Mouse (Mus musculus): ENCODE results near the gene Foxp3. TPM values are rescaled to one million over a fixed set of nuclear protein-coding genes. Genes with fewer than 3 reads are reported as not detected.

Gene Foxp3
- polyA plus RNA-seq, 1 experiment from 2014 or later = 0.07 TPM

GRCm38 (mm10) chrX:7572466-7572865 lies 978 bp upstream of the Foxp3 start:
- peak overlapping the region; percentile 69 for H3K4me2 ChIP-seq
- H3K9ac ChIP-seq (ENCODE audit: low read depth, low read length) = no peak overlapping the region
- peak overlapping the region; percentile 54; the same call in 1 of the 2 replicates for H3K4me3 ChIP-seq (ENCODE audit: low read depth, low read length)
- H3K36me3 ChIP-seq (ENCODE audit: control insufficient read depth, insufficient read depth, low read length) = no peaks in the 10 kb centered on the region
- no peak overlapping the region for H3K27ac ChIP-seq (ENCODE audit: low read depth, low read length)
- 54% methylated on average over 10 of the region's 10 CpGs for WGBS (ENCODE audit: insufficient replicate concordance)
- ATAC-seq (replicated peaks; ENCODE audit: insufficient number of reproducible peaks, low FRiP score, low TSS enrichment) = no peak
- H3K4me1 ChIP-seq (ENCODE audit: control insufficient read depth, insufficient read depth, low read length) = peaks cover 6% of the 10 kb centered on the region; the same call in 1 of the 2 replicates
- no peaks in the 10 kb centered on the region for H3K9me3 ChIP-seq (replicated peaks; ENCODE audit: control insufficient read depth, low read length)
- no peaks in the 10 kb centered on the region for H3K27me3 ChIP-seq (ENCODE audit: control insufficient read depth, insufficient read depth, low read length)

GRCm38 (mm10) chrX:7574087-7574884 lies 842 bp downstream of the Foxp3 start, which contains the start of gene Ppp1r3f:
Ppp1r3f (minus strand) TSS chrX:7574283.
- H3K4me1 ChIP-seq (ENCODE audit: control insufficient read depth, insufficient read depth, low read length) = peaks cover 6% of the 10 kb centered on the region; the same call in 1 of the 2 replicates
- H3K36me3 ChIP-seq (ENCODE audit: control insufficient read depth, insufficient read depth, low read length) = no peaks in the 10 kb centered on the region
- peak; percentile 98 for ATAC-seq (replicated peaks; ENCODE audit: insufficient number of reproducible peaks, low FRiP score, low TSS enrichment)
- H3K27me3 ChIP-seq (ENCODE audit: control insufficient read depth, insufficient read depth, low read length) = no peaks in the 10 kb centered on the region
- H3K9me3 ChIP-seq (replicated peaks; ENCODE audit: control insufficient read depth, low read length) = no peaks in the 10 kb centered on the region
- peak within 1 kb of the TSS; percentile 78 for H3K27ac ChIP-seq (ENCODE audit: low read depth, low read length)
- 16% methylated on average over 52 of the region's 65 CpGs for WGBS (ENCODE audit: insufficient replicate concordance)
- H3K4me2 ChIP-seq = peak within 1 kb of the TSS; percentile 69
- peak within 1 kb of the TSS; percentile 54 for H3K4me3 ChIP-seq (ENCODE audit: low read depth, low read length)
- H3K9ac ChIP-seq (ENCODE audit: low read depth, low read length) = peak within 1 kb of the TSS; percentile 71

DNA sequence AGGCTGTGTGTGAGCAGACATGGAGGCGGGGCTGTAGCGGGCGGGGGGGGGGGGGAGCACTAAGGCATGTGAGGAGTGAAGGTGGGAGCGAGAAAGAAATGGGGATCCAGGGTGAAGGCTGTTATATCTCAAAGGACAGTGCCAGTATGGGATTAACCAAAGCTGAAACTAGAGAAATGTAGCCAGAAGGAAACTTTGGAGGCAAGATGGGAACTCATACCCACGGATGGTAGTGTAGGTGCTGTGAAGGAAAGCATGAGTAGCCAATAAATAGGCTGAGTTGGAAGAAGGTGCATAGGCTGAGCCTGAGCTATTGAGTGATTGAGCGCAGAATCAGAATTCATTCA lies 1.4 kb downstream of the Foxp3 start:
- peak overlapping the region; percentile 56 for H3K4me2 ChIP-seq
- H3K27ac ChIP-seq (ENCODE audit: low read depth, low read length) = no peak overlapping the region; the same call in 1 of the 2 replicates
- H3K4me3 ChIP-seq (ENCODE audit: low read depth, low read length) = peak overlapping the region; percentile 54
- peaks cover 6% of the 10 kb centered on the region; the same call in 1 of the 2 replicates for H3K4me1 ChIP-seq (ENCODE audit: control insufficient read depth, insufficient read depth, low read length)
- no peak overlapping the region for H3K9ac ChIP-seq (ENCODE audit: low read depth, low read length)
- 26% methylated on average over 5 of the region's 6 CpGs for WGBS (ENCODE audit: insufficient replicate concordance)
- H3K36me3 ChIP-seq (ENCODE audit: control insufficient read depth, insufficient read depth, low read length) = no peaks in the 10 kb centered on the region
- no peak for ATAC-seq (replicated peaks; ENCODE audit: insufficient number of reproducible peaks, low FRiP score, low TSS enrichment)
- H3K9me3 ChIP-seq (replicated peaks; ENCODE audit: control insufficient read depth, low read length) = no peaks in the 10 kb centered on the region
- no peaks in the 10 kb centered on the region for H3K27me3 ChIP-seq (ENCODE audit: control insufficient read depth, insufficient read depth, low read length)

DNA sequence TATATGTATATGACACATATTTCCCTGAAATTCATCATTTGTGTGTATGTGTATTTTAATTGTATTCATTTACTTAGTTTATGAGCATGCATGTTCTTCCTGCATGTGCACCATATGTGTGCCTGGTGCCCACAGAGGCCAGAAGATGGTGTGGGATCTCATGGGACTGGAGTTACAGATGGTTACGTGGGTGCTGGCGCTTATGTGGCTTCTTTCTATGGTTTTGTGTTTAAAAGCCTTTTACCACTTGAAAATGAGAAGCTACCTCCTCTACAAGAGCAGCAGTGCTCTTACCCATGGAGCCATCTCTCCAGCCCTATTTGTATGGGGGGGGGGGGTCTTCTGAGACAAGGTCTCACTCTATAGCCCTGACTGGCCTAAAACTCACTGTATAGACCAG lies 7.7 kb downstream of the Foxp3 start:
- H3K4me2 ChIP-seq = no peak overlapping the region
- H3K27ac ChIP-seq (ENCODE audit: low read depth, low read length) = no peak overlapping the region
- H3K9me3 ChIP-seq (replicated peaks; ENCODE audit: control insufficient read depth, low read length) = no peaks in the 10 kb centered on the region
- no peak overlapping the region for H3K9ac ChIP-seq (ENCODE audit: low read depth, low read length)
- no peaks in the 10 kb centered on the region for H3K36me3 ChIP-seq (ENCODE audit: control insufficient read depth, insufficient read depth, low read length)
- WGBS (ENCODE audit: insufficient replicate concordance) = 83% methylated on average over 2 of the region's 2 CpGs
- no peak overlapping the region for H3K4me3 ChIP-seq (ENCODE audit: low read depth, low read length)
- no peaks in the 10 kb centered on the region for H3K27me3 ChIP-seq (ENCODE audit: control insufficient read depth, insufficient read depth, low read length)
- no peak for ATAC-seq (replicated peaks; ENCODE audit: insufficient number of reproducible peaks, low FRiP score, low TSS enrichment)
- H3K4me1 ChIP-seq (ENCODE audit: control insufficient read depth, insufficient read depth, low read length) = no peaks in the 10 kb centered on the region

DNA sequence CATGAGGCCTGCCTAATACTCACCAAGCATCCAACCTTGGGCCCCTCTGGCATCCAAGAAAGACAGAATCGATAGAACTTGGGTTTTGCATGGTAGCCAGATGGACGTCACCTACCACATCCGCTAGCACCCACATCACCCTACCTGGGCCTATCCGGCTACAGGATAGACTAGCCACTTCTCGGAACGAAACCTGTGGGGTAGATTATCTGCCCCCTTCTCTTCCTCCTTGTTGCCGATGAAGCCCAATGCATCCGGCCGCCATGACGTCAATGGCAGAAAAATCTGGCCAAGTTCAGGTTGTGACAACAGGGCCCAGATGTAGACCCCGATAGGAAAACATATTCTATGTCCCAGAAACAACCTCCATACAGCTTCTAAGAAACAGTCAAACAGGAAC lies 10.4 kb downstream of the Foxp3 start:
- H3K9me3 ChIP-seq (replicated peaks; ENCODE audit: control insufficient read depth, low read length) = no peaks in the 10 kb centered on the region
- no peak overlapping the region for H3K9ac ChIP-seq (ENCODE audit: low read depth, low read length)
- H3K27me3 ChIP-seq (ENCODE audit: control insufficient read depth, insufficient read depth, low read length) = no peaks in the 10 kb centered on the region
- H3K4me2 ChIP-seq = no peak overlapping the region
- no peak for ATAC-seq (replicated peaks; ENCODE audit: insufficient number of reproducible peaks, low FRiP score, low TSS enrichment)
- H3K4me3 ChIP-seq (ENCODE audit: low read depth, low read length) = no peak overlapping the region
- WGBS (ENCODE audit: insufficient replicate concordance) = 94% methylated on average over 11 of the region's 11 CpGs
- no peaks in the 10 kb centered on the region for H3K4me1 ChIP-seq (ENCODE audit: control insufficient read depth, insufficient read depth, low read length)
- H3K27ac ChIP-seq (ENCODE audit: low read depth, low read length) = no peak overlapping the region
- H3K36me3 ChIP-seq (ENCODE audit: control insufficient read depth, insufficient read depth, low read length) = no peaks in the 10 kb centered on the region

DNA sequence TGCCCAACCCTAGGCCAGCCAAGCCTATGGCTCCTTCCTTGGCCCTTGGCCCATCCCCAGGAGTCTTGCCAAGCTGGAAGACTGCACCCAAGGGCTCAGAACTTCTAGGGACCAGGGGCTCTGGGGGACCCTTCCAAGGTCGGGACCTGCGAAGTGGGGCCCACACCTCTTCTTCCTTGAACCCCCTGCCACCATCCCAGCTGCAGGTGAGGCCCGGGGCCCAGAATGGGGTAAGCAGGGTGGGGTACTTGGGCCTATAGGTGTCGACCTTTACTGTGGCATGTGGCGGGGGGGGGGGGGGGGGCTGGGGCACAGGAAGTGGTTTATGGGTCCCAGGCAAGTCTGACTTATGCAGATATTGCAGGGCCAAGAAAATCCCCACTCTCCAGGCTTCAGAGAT lies 12.9 kb downstream of the Foxp3 start:
- Histone ChIP-seq H3K27ac (ENCODE audit: low read depth, low read length) (no peak overlapping the region), H3K4me2 (no peak overlapping the region), H3K9me3 (replicated peaks; ENCODE audit: control insufficient read depth, low read length) (no peaks in the 10 kb centered on the region), H3K4me3 (ENCODE audit: low read depth, low read length) (no peak overlapping the region), H3K9ac (ENCODE audit: low read depth, low read length) (no peak overlapping the region), H3K4me1 (ENCODE audit: control insufficient read depth, insufficient read depth, low read length) (no peaks in the 10 kb centered on the region), H3K36me3 (ENCODE audit: control insufficient read depth, insufficient read depth, low read length) (no peaks in the 10 kb centered on the region), H3K27me3 (ENCODE audit: control insufficient read depth, insufficient read depth, low read length) (no peaks in the 10 kb centered on the region)
- no peak for ATAC-seq (replicated peaks; ENCODE audit: insufficient number of reproducible peaks, low FRiP score, low TSS enrichment)
- 83% methylated on average over 5 of the region's 5 CpGs for WGBS (ENCODE audit: insufficient replicate concordance)

DNA sequence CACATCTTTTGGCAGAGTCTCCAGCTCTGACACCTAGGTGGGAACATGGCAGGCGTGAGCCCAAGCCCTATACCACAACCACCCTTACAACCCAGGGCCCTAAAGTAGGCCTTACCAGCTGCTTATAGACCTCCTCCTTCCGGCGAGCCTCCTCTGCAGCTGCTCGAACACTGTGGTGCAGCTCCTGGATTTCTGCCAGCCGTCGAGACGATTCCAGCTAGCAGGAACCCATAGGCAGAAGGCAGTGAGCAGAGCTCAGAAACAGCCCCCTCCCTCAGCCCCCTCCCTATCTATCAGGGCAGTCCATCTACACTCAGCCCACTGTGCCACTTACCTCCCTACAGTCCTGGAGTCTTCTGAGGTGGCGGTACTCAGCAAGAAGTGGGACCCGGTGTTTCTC lies 21.9 kb downstream of the Foxp3 start:
- Histone ChIP-seq H3K9ac (ENCODE audit: low read depth, low read length) (no peak overlapping the region), H3K4me1 (ENCODE audit: control insufficient read depth, insufficient read depth, low read length) (no peaks in the 10 kb centered on the region), H3K9me3 (replicated peaks; ENCODE audit: control insufficient read depth, low read length) (no peaks in the 10 kb centered on the region), H3K36me3 (ENCODE audit: control insufficient read depth, insufficient read depth, low read length) (peaks cover 5% of the 10 kb centered on the region; the same call in 1 of the 2 replicates), H3K27ac (ENCODE audit: low read depth, low read length) (no peak overlapping the region), H3K4me2 (no peak overlapping the region), H3K27me3 (ENCODE audit: control insufficient read depth, insufficient read depth, low read length) (no peaks in the 10 kb centered on the region), H3K4me3 (ENCODE audit: low read depth, low read length) (no peak overlapping the region)
- no peak for ATAC-seq (replicated peaks; ENCODE audit: insufficient number of reproducible peaks, low FRiP score, low TSS enrichment)
- 84% methylated on average over 9 of the region's 9 CpGs for WGBS (ENCODE audit: insufficient replicate concordance)

- Histone ChIP-seq H3K36me3 (ENCODE audit: control insufficient read depth, insufficient read depth, low read length) (no peaks in the 10 kb centered on the region), H3K9ac (ENCODE audit: low read depth, low read length) (no peak overlapping the region), H3K9me3 (replicated peaks; ENCODE audit: control insufficient read depth, low read length) (no peaks in the 10 kb centered on the region), H3K4me2 (peak overlapping the region; percentile 61; the same call in 1 of the 2 replicates), H3K4me1 (ENCODE audit: control insufficient read depth, insufficient read depth, low read length) (no peaks in the 10 kb centered on the region), H3K4me3 (ENCODE audit: low read depth, low read length) (no peak overlapping the region), H3K27me3 (ENCODE audit: control insufficient read depth, insufficient read depth, low read length) (no peaks in the 10 kb centered on the region; the same call in 1 of the 2 replicates), H3K27ac (ENCODE audit: low read depth, low read length) (no peak overlapping the region)
- WGBS (ENCODE audit: insufficient replicate concordance) = 78% methylated on average over 7 of the region's 7 CpGs
- no peak for ATAC-seq (replicated peaks; ENCODE audit: insufficient number of reproducible peaks, low FRiP score, low TSS enrichment)
These were observed 30.6 kb downstream of the Foxp3 start for GRCm38 (mm10) chrX:7604004-7604403.

All from heart, embryonic 11.5 days (tissue).